Mouse (Mus musculus): Measurements from ENCODE around the gene Litaf. TPM values are rescaled to one million over a fixed set of nuclear protein-coding genes. Genes with fewer than 3 reads are reported as not detected.

The Litaf gene
- total and polyA plus RNA-seq, 3 experiments = 25.7 to 50.1 TPM; not detected in 1

DNA sequence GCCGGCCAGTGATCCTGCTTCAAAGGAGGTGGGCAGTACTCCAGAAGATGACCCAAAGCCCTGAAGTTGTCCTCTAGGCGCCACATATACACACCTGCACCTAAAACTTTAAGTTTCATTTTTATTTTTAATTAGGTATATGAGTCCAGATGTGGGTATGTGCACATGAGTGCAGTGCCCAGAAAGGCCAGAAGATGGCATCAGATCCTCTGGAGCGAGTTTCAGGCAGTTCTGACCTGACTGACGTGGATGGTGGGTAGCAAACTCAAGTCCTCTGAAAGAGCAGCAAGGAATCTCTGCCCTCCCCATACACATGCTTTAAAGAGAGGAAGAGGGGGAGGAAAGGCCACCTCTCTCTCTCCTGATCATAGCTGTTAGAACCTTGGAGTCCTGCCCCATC, 76.1 kb downstream of the Litaf start:
- Histone ChIP-seq H3K27me3 (ENCODE audit: control insufficient read depth in 1 of 2, insufficient read depth in 2 of 2, low read length in 2 of 2) (no peaks in the 10 kb centered on the region), H3K9me3 (replicated peaks; ENCODE audit: insufficient read depth, low read length) (no peaks in the 10 kb centered on the region), H3K79me2 (ENCODE audit: control insufficient read depth, insufficient read depth, low read length, poor library complexity) (peaks cover 44% of the 10 kb centered on the region), H3K4me1 (ENCODE audit: control insufficient read depth in 1 of 2, insufficient read depth in 2 of 2, low read length in 2 of 2) (peaks cover 11 to 14% of the 10 kb centered on the region in 2 experiments), H3K9ac (ENCODE audit: control insufficient read depth, low read depth, low read length, poor library complexity, severe bottlenecking) (no peak overlapping the region), H3K27ac (ENCODE audit: control insufficient read depth, low read depth, low read length) (no peak overlapping the region), H3K4me3 (ENCODE audit: control insufficient read depth in 1 of 2, insufficient read depth in 1 of 2, low read depth in 2 of 2, low read length in 2 of 2) (no peak overlapping the region), H3K36me3 (ENCODE audit: control insufficient read depth in 1 of 2, insufficient read depth in 2 of 2, low read length in 2 of 2) (peaks cover 6 to 19% of the 10 kb centered on the region in 2 experiments)
- TF ChIP-seq HCFC1 (IDR thresholded peaks at IDR 0.05; ENCODE audit: low read depth, low read length) = no peak
- TF ChIP-seq CTCF (IDR thresholded peaks at IDR 0.05 in 2 of 3, conservative IDR thresholded peaks at IDR 0.05 in 1 of 3; ENCODE audit: control insufficient read depth in 1 of 3, insufficient read depth in 1 of 3, low read depth in 2 of 3, low read length in 3 of 3, poor library complexity in 1 of 3, severe bottlenecking in 1 of 3) = peak; percentile 31 to 54 (median 40); a peak in 5 of 6 replicates
- 0 out of 2 replicates have a peak, but pooled peaks have one; percentile 11 for TF ChIP-seq ZC3H11A (IDR thresholded peaks at IDR 0.05; ENCODE audit: low read depth, low read length)
- peak; percentile 38 for TF ChIP-seq RAD21 (IDR thresholded peaks at IDR 0.05; ENCODE audit: low read depth, low read length)
- peak; percentile 47 for TF ChIP-seq SMC3 (IDR thresholded peaks at IDR 0.05; ENCODE audit: low read depth, low read length)
- DNase-seq (ENCODE audit: low read depth, low spot score) = peak; percentile 51

DNA sequence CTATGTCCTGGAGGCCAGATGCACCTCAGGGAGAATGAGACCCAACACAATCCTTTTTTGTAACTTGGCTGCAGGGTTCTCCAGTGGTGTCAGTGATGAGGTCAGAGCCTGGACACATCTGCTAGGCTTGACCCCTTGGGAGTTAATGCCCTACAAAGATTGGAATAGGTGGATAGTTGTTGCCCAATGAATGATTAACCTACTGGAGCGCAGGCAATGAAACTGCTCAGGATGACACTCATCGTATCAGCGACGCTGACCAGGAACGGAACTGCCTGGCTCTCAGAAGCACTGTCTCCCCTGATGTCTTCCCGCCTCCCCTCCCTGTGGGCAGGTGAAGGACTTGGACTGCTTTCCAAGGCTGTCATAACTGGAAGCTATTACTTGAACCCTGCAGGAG, 76.6 kb downstream of the Litaf start:
- H3K27ac ChIP-seq (ENCODE audit: control insufficient read depth, low read depth, low read length) = no peak overlapping the region
- H3K36me3 ChIP-seq (ENCODE audit: control insufficient read depth in 1 of 2, insufficient read depth in 2 of 2, low read length in 2 of 2) = peaks cover 6 to 19% of the 10 kb centered on the region in 2 experiments
- peaks cover 46% of the 10 kb centered on the region for H3K79me2 ChIP-seq (ENCODE audit: control insufficient read depth, insufficient read depth, low read length, poor library complexity)
- no peaks in the 10 kb centered on the region for H3K9me3 ChIP-seq (replicated peaks; ENCODE audit: insufficient read depth, low read length)
- H3K27me3 ChIP-seq (ENCODE audit: control insufficient read depth in 1 of 2, insufficient read depth in 2 of 2, low read length in 2 of 2) = no peaks in the 10 kb centered on the region
- H3K9ac ChIP-seq (ENCODE audit: control insufficient read depth, low read depth, low read length, poor library complexity, severe bottlenecking) = no peak overlapping the region
- TF ChIP-seq ZNF384 (IDR thresholded peaks at IDR 0.05; ENCODE audit: low read depth, low read length) (no peak), ELF1 (IDR thresholded peaks at IDR 0.05; ENCODE audit: low read depth, low read length) (no peak), UBTF (IDR thresholded peaks at IDR 0.05; ENCODE audit: borderline replicate concordance, insufficient read depth, low read depth, low read length) (no peak), ZC3H11A (IDR thresholded peaks at IDR 0.05; ENCODE audit: low read depth, low read length) (no peak), ETS1 (IDR thresholded peaks at IDR 0.05; ENCODE audit: low read depth, low read length) (no peak), BHLHE40 (IDR thresholded peaks at IDR 0.05; ENCODE audit: borderline replicate concordance, low read depth, low read length) (no peak)
- H3K4me1 ChIP-seq (ENCODE audit: control insufficient read depth in 1 of 2, insufficient read depth in 2 of 2, low read length in 2 of 2) = peaks cover 11 to 14% of the 10 kb centered on the region in 2 experiments
- no peak overlapping the region for H3K4me3 ChIP-seq (ENCODE audit: control insufficient read depth in 1 of 2, insufficient read depth in 1 of 2, low read depth in 2 of 2, low read length in 2 of 2)
- DNase-seq (ENCODE audit: low read depth, low spot score) = no peak

- Histone ChIP-seq H3K27me3 (ENCODE audit: control insufficient read depth in 1 of 2, insufficient read depth in 2 of 2, low read length in 2 of 2) (no peaks in the 10 kb centered on the region), H3K9ac (ENCODE audit: control insufficient read depth, low read depth, low read length, poor library complexity, severe bottlenecking) (no peak overlapping the region), H3K9me3 (replicated peaks; ENCODE audit: insufficient read depth, low read length) (no peaks in the 10 kb centered on the region), H3K36me3 (ENCODE audit: control insufficient read depth in 1 of 2, insufficient read depth in 2 of 2, low read length in 2 of 2) (peaks cover 6 to 15% of the 10 kb centered on the region in 2 experiments), H3K79me2 (ENCODE audit: control insufficient read depth, insufficient read depth, low read length, poor library complexity) (peaks cover 46% of the 10 kb centered on the region), H3K4me3 (ENCODE audit: control insufficient read depth in 1 of 2, insufficient read depth in 1 of 2, low read depth in 2 of 2, low read length in 2 of 2) (no peak overlapping the region), H3K4me1 (ENCODE audit: control insufficient read depth in 1 of 2, insufficient read depth in 2 of 2, low read length in 2 of 2) (peaks cover 6 to 14% of the 10 kb centered on the region in 2 experiments), H3K27ac (ENCODE audit: control insufficient read depth, low read depth, low read length) (no peak overlapping the region)
- DNase-seq (ENCODE audit: low read depth, low spot score) = no peak
- TF ChIP-seq POLR2A (IDR thresholded peaks at IDR 0.05; ENCODE audit: control insufficient read depth in 1 of 2, insufficient read depth in 1 of 2, low read depth in 1 of 2, low read length in 2 of 2, poor library complexity in 1 of 2) = no peak
Observed at GRCm38 (mm10) chr16:10988261-10988660, 77.7 kb downstream of the Litaf start.

Data from MEL (cell line).